Mouse (Mus musculus): ENCODE results near the gene Phactr1.

GRCm38 (mm10) chr13:43172036-43172713 is 491.8 kb downstream of the Phactr1 start:
- TF ChIP-seq UBTF (IDR thresholded peaks at IDR 0.05; ENCODE audit: borderline replicate concordance, insufficient read depth, low read depth, low read length) (no peak), MEF2A (IDR thresholded peaks at IDR 0.05; ENCODE audit: extremely low read depth, insufficient replicate concordance, low read depth, low read length, poor library complexity, severe bottlenecking) (no peak), RCOR1 (IDR thresholded peaks at IDR 0.05; ENCODE audit: low read depth, low read length) (no peak)
